Mouse (Mus musculus): ENCODE data around the gene Clba1. TPM values are rescaled to one million over a fixed set of nuclear protein-coding genes. Genes with fewer than 3 reads are reported as not detected.
"Not testable (repeated sequence)": the region's sequence is repeated elsewhere in the genome, so short reads cannot be mapped to it uniquely, and the experiment has no call there.

Gene Clba1
- total RNA-seq, 1 experiment from 2014 or later = 0.18 TPM

DNA sequence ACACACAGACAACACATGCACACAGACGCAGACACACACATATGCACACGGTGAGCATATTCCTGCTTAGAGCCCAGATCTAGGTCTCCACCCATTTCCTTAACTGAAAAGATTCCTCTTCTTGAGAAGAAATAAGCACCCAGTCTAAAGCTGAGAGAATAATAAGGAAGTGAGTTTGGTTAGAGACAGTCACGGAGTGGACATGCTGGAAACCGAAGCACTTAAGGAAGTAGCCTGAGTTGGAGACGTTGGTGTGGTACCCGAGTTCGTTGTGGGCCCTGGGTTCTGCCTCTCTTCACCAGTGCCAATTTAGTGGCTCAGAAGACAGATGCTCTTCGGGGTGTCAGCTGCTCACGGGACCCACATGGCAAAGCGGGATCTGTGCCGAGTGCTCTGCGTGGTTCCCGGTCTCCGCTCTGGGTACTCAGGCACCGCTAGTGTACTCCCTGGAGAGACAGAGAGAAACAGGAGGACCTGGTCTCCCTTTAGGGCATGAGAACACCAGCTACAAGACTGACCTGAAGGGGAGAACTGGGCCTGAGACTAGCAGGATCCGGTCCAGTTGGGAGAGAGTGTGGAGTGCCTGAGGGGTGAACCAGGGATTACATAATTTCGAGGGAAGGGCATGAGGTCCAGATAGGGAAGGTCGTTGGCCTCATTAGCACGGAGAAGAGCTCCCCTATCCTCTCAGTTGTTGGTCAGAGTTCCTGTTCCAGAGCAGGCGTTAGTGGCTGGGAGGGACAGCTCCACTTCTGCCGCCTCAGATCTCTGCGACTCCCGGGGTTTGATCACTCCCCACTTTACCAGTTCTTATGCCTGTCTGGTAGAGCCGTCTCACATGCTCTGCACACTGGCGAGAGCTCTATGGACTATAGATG, 31.7 kb downstream of the Clba1 start:
- peak; percentile 85 for ATAC-seq (replicated peaks; ENCODE audit: low read depth, poor library complexity, severe bottlenecking)

DNA sequence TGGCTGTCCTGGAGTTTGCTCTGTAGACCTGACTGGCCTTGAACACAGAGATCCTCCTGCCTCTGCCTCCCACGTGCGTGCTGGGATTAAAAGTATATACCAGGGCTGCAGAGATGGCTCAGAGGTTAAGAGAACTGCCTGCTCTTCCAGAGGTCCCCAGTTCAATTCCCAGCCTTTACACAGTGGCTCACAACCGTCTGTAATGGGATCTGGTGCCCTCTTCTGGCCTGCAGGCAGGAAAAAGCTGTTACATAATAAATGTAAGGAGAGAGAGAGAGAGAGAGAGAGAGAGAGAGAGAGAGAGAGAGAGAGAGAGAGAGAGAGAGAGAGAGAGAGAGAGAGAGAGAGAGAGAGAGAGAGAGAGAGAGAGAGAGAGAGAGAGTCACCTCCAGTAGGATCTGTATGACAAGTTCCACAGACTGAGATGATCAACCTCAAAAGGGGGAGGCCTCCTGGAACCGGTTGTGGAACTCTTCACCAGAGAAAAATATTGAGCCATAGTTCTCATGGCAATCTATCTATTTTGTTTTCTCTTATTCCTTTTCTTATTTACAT, 32.7 kb downstream of the Clba1 start:
- not testable (repeated sequence) for ATAC-seq (replicated peaks; ENCODE audit: low read depth, poor library complexity, severe bottlenecking)

GRCm38 (mm10) chr12:112842128-112842527, 33.4 kb downstream of the Clba1 start:
- not testable (repeated sequence) for ATAC-seq (replicated peaks; ENCODE audit: low read depth, poor library complexity, severe bottlenecking)

DNA sequence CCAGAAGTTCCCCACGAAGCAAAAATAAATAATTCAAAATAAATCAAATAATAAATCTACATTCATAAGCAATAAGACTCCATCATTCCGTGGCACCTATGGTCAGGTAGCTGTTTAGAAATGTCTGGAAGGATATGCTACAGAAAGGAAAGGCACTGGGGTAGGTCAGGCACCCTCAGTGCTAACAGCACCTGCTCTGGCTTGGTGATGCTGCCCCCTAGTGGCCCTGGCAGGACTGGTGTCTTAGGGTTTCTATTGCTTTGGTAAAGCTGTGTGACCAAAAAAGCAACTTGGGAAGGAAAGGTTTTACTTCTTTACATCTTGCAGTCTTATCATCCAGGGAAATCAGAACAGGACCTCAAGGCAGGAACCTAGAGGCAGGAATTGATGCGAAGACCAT, 35.1 kb downstream of the Clba1 start:
- ATAC-seq (replicated peaks; ENCODE audit: low read depth, poor library complexity, severe bottlenecking) = peak; percentile 85

- ATAC-seq (replicated peaks; ENCODE audit: low read depth, poor library complexity, severe bottlenecking) = 0 out of 2 replicates have a peak, but pooled peaks have one; percentile 40
Observed at GRCm38 (mm10) chr12:112847880-112848279, 39.1 kb downstream of the Clba1 start.

- ATAC-seq (replicated peaks; ENCODE audit: low read depth, poor library complexity, severe bottlenecking) = peak; percentile 63
Observed at GRCm38 (mm10) chr12:112849235-112850022, 40.7 kb downstream of the Clba1 start.

DNA sequence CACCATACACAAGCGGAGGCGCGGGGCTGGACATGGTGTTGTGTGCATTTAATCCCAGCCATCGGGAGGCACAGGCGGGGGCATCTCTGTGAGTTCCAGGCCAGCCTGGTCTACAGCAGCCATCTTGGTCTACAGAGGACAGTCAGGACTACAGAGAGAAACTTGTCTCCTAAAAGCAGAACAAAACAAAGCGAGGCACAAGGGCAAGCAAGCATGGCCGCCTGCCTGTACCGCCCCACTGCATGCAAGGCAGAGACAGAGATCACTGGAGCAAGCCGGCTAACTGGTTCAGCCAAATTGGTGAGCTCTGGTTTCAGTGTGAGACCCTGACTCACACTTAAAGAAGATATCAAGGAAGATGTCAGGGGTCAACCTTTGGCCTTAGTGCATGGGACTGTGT, 41.6 kb downstream of the Clba1 start:
- no peak for ATAC-seq (replicated peaks; ENCODE audit: low read depth, poor library complexity, severe bottlenecking)

DNA sequence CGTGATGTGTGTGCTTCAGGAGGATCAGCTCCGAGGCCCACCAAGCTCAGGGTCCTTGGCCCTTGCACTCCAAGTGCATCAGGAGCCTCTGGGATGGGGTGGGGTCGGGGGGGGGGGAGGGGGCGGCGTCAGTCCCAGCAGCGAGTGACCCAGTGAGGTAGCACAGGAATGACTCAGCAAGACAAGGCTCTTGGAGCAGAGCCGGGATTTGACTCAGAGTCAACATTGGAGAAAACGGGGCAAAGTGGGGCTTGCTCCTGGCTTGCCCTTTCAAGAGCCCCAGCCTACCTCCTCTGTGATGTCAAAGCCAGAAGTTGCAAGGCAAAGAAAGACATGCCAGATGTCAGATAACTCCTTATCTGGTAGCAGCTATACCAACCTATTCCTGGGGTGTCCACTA, 42.4 kb downstream of the Clba1 start:
- no peak for ATAC-seq (replicated peaks; ENCODE audit: low read depth, poor library complexity, severe bottlenecking)

GRCm38 (mm10) chr12:112853050-112853729, 44.5 kb downstream of the Clba1 start:
- ATAC-seq (replicated peaks; ENCODE audit: low read depth, poor library complexity, severe bottlenecking) = no peak

DNA sequence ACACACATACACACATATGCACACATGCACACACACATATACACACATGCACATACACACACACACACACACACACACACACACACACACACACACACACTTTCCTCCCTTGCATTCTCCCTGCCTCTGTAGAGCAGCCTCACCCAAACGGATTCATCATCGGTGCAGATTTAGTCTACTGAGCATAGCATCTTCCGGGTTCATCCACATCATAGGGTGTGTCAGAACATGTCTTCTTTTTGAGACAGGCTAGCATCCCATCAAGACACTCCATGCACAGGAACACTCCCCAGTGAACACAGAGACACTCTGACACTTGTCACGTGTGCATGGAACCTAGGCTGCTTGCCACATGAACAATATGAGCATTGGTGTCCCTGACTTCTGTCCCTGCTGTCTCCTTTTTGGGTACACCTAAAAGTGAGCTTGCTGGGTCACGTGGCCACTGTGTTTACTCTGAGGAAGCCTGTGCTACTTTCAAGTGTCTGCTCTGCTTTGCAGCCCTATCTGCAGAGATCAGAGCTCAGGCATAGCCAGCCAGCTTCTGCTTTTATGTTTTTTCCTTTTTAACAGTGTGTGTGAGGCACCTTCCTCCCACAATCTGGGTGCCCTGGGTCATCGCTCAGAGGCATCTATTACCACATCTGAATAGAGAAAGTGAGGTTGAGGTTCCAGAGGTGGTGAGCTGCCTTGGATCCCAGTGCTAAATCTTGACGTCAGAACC, 46.0 kb downstream of the Clba1 start:
- peak; percentile 81 for ATAC-seq (replicated peaks; ENCODE audit: low read depth, poor library complexity, severe bottlenecking)

DNA sequence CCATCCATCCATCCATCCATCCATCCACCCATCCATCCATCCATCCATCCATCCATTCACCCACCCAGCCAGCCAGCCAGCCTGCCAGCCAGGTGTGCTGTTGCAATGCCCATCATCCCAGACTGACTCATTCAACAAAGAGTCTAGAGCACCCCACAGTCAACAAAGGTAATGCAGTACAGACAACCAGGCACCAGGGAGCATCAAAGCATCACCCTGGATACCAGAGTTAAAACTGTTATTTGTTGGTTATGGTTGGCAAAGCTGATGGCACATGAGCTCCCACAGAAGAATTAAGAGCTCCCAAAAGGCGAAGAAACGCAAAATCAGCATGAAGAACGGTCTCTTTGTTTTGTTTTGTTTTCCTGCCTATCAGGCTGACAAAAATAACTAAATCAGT, 47.6 kb downstream of the Clba1 start:
- no peak for ATAC-seq (replicated peaks; ENCODE audit: low read depth, poor library complexity, severe bottlenecking)

GRCm38 (mm10) chr12:112857021-112857925, 48.5 kb downstream of the Clba1 start:
- ATAC-seq (replicated peaks; ENCODE audit: low read depth, poor library complexity, severe bottlenecking) = no peak

- ATAC-seq (replicated peaks; ENCODE audit: low read depth, poor library complexity, severe bottlenecking) = no peak
Observed at GRCm38 (mm10) chr12:112858581-112859336, 50.0 kb downstream of the Clba1 start.

DNA sequence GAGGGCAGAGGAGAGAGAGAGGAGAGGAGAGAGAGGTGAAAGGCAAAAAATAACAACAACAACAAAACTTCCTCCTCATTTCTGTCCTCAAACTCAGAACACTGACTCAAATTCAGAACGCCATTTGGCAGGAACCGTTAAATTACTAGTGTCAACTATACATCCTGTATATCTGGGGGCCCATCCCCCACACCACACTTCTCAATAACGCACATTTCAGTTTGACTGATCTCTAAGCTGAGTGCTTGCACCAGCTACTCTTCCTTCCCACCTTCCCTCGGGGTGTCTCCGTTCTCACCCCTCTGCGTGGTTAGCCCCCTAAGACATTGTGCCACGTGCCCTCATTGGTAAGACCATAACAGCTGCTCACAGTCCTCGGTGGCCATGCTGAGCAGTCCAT, 51.2 kb downstream of the Clba1 start:
- peak; percentile 20 for ATAC-seq (replicated peaks; ENCODE audit: low read depth, poor library complexity, severe bottlenecking)

- peak; percentile 80 for ATAC-seq (replicated peaks; ENCODE audit: low read depth, poor library complexity, severe bottlenecking)
Observed at GRCm38 (mm10) chr12:112860765-112861164, 52.0 kb downstream of the Clba1 start.

DNA sequence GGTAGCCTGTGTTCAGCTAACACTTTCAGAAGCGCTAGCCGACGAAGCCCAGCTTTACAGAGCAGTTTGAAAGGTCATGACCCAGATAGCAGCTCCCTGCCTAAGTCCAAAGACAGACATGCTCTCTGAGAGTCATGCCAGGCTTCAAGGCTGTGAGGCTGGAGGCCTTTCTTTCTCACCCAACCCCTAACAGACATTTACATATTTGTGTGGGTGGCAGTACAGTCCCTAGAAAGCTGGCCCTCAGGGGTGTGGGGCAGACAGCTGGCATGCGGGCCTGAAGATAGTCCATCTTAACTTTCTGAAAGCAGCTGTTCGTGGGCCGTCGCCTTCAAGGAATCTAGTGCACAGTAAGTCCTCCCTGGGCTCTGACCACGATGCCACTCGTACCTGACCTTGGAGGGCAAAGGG, 53.2 kb downstream of the Clba1 start:
- no peak for ATAC-seq (replicated peaks; ENCODE audit: low read depth, poor library complexity, severe bottlenecking)

- peak; percentile 39 for ATAC-seq (replicated peaks; ENCODE audit: low read depth, poor library complexity, severe bottlenecking)
Observed at GRCm38 (mm10) chr12:112864804-112865203, 56.1 kb downstream of the Clba1 start.
